Mouse (Mus musculus) thymus, postnatal 10 days (tissue): Measurements from ENCODE around the gene Ldb2.

Experiments used
- DNase-seq, 2 experiments: peaks; one replicate each; pipeline ENCODE4 v3.0.0; 2021; ENCODE audit warnings: low spot score in 2 of 2

Ldb2 gene

DNA sequence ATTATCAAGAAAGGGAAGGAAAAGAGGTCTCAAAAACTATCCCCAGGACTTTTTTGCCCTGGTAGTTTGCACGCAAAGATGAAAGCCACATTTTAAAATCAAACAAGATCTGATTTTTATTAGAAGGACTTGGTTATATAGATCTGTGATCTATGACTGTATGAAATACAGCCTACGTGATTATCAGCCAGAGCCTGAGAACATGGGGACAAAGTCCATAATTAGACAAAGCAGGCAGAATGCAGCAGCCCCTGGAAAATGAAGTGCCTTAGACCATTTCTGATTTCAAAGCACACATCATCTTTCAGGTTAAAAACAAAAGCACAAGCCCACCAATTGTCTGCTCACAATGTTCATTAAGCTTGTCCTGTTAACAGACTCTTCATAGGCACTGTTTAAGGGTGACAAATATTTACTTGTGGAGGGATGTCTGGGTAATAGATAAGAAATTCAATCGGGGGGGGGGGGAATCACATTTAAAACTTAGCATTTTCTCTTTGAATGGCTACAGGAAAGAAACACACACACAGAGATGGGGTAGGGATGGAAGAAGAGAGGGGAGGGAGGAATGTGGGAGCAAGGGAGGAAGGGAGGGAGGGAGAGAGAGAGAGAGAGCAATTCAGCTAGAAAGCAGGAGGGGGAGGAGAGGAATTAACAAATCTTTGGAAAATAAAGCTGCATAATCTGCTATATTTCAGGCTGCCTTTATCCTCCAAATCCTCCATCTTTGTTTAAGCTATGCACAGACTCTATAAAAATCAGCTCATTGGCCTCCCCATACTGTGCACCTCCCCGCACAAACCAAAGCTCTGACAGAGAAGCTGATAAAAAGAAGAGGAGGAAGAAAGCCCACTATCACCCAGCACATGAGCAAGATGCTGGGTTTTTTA, 153.3 kb downstream of the Ldb2 start:
- no peak for DNase-seq

DNA sequence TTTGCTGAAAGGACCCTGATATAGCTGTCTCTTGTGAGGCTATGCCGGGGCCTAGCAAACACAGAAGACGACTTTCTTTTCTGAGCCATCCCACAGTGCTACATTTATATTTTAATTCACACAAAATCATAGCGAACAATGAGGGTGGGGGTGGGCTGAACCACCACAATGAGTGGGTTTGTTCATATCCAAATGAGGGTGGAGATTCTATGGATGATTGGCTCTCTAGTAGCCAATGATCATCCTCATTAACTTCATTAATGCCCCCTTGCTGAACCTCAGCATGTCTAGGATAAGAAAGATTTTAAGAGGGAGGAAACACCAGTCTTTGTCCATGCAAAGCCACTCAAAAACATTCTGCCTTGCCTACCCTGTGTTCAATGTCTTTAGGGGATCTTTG, 156.4 kb downstream of the Ldb2 start:
- no peak for DNase-seq

DNA sequence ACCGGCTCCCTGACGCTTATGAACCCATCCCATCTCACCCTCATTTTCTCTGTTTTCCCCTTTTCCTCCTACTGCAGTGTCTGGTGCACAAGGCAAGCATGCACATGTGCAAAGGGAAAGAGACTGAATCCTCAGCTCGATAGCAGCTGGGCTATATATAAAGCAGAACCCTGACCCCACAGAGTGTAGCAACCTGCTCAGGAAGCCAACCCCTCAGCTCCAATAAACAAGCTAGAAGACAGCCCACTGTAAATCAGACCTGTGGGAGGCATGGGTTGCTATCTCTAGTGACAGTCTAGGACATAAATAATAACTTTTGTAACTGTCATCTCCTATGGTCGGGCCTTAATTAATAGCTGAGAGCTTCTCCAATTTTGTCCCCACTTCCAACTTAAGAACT, 158.4 kb downstream of the Ldb2 start:
- no peak for DNase-seq

DNA sequence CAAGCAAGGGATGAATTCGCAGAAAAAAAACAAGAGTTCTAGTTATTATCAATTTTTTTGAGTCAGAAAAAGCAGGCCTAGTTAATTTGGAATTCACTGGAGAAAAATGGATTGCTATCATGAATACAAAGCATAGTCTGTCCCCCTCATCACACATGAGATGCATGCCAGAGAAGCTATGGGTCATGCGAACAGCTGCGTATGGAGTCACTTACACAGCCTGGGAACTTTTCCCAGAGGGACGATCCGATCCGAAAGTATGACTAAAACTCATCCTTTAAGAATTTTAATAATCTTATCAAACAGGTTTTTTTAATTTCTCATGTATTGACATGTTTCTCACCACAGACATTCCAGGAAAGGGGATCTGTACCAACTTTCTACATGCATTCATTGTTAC, 163.9 kb downstream of the Ldb2 start:
- DNase-seq: no peak

DNA sequence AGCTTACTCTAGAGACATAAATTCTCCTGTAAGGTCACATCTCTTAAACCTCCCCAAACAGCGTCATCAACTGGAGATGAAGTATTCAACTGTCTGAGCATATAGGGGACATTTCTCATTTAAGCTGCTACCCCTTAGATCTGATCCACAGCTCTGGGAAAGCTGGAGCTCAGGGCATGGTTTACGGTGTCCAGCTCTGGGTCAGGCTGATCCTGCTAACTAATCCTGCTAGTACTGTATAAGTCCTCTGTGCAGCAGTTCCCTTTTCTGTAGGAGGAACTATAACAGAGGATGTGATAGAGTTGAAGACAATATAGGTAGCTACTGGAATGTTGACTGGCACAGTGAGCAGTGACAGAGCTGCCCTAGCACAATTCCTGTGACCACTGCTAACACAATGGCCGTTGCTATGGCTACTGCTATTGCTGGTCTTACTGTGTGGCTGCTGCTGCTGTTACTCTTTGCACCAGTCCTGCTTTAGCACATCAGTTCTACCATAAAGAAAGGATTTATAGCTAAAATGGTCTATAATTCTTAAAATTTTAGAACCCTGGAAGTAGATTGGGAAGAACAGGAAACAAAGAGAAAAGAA, 170.3 kb downstream of the Ldb2 start:
- DNase-seq: no peak

DNA sequence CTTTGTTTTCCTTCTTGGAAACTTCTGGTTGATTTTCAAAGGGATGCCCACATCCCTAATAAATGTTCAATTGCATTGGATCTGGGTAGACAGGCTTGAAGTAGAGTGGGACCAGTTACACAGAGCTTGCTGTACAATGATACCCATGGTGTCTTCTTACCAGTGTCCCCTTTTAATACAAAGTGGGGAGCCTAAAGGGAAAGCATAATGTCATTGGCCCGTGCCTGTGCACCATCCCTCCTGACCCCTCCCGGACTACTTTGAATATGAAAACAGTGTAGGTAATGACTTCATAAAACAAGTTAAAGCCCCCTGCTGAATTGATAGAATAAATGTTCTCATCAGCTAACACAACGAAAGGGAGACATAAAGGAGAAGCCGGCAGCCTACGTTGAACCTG, 172.0 kb downstream of the Ldb2 start:
- DNase-seq: no peak

DNA sequence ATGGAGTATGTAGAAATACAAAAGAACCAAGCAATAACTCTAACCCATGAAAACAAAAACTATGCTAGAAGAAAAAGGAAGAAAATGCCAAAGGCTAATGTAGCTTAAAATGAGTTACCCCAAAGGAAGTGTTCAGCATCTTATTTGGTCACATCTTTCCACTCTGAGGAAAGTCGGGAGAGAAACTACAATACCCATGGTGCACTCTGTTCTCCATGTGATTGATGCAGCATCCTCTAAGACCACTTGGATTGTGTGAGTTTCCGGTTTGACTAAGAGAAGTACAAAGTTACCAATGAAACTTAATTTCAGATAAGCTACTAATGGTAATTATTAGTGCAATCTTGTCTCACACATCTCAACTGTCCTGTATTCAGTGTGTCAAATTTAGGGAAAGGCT, 172.6 kb downstream of the Ldb2 start:
- no peak for DNase-seq

DNA sequence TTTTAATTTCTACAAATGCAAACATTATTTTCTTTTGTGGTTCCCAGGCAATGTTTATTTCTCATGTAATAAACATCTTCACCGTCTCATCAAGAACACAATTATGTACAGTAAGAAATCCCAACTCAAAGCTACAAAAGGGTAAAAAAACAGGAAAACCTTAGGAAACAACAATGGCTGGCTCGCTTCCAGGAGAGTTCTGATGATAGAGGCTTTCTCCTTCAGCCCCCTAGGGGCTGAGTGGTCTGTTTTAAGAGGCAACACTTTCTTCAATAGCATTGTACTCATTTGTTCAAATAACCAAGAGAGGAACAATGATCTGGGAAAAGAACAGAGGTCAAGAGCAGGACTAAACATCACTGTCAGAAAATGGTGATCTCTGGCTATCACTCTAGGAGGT, 173.4 kb downstream of the Ldb2 start:
- no peak for DNase-seq

DNA sequence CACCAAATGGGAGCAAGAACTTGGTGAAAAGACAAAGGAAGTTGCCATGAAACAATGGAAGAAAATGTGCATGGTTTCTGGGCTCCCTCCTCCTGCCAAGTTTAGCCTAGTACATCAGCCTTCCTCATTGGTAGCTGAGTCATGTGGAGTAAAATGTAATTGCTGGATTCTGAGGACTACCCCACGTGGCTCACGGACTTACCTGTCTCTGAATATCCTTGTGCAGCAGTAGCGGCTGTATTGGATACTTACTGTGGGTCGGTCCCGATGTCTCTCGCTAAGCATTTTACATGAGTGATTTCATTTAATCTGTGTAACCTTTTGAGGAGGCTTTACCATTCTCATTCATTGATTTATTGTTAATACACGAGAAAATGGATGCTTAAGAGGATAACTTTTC, 183.8 kb downstream of the Ldb2 start:
- no peak for DNase-seq

DNA sequence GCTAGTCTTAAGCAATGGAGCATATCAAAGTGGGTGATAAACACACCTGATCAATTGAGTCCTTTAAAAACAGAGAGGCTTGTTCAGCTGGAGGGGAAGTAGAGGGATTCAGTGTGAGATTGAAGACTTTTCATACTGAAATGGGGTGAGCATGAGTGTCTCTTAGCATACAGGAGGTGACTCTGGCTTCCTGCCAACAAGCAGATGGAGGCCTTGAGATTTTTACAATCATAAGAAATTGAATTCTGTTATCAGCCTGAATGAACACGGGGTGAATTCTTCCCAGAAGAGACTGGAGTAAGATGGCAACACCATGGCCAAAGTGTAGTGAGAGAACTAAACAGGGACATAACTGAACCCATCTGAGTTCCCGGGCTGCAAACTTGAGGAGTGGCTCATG, 190.6 kb downstream of the Ldb2 start:
- DNase-seq: no peak

DNA sequence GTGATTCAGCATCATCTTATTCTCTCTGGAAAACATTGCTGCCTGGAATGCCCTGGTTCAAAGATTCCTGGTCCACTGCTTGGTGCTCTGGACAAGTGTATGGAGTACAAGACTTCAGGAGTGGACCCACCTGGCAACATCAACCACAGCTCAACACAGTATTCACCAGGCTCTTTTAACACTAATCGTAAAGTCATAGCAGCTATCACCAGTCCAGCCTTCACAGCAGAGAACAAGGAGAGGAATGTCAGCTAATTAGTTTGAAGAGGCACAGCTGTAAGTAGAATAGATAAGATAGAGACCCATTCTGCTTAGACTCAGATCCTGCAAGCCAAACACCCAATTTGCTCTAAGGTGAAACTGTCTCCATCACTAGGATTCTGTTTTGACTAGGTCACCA, 198.1 kb downstream of the Ldb2 start:
- no peak for DNase-seq

DNA sequence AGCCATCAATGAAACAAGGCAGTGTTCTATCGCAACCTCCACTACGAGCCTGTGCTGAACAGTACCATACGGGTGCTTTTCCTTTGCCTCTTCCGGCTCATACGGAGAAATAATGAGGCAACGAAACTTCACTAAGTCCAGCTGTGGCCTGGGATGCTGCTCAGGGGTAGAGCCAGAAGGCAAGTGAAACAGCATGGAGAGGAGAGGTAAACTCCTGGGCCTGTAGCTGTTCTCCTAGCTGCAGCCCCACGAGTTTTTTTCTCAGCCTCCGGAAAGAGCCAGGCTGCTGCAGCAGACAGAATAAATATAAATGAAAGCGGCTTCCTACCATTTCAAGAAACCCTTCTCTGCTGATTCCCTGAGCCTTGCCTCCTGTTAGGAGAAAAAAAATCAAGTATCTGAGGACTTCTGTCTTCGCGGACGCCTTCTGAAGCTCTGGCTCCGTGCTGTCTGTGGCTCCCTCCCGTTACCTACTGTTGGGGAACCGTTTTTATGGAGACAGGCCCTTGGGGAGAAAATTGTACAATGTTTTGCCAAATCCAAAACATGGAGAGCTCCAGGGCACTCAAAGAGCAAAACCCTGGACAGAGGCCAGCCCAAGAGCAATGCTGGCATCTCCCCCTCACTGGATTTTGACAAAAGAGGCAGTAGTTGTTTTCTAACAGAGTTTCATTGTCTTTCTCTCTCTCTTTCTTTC, 205.8 kb downstream of the Ldb2 start:
- DNase-seq: no peak

DNA sequence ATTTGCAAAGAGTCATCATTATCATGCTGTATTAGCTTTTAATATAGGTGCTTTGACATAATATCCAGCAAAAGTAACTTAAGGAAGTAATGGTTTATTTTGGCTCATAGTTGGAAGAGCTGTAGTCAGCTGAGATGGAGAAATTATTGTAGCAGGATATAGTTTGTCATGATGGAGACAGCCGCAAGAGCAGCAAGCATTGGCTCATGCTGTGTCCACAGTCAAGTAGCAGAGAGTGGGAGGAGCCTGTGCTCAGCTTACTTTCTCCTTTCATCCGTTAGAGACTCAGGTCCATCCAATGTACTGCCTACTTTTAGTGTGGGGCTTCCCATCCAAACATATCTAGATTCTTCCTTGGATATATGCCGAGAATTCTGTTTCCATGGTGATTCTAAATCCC, 208.7 kb downstream of the Ldb2 start:
- DNase-seq: no peak

DNA sequence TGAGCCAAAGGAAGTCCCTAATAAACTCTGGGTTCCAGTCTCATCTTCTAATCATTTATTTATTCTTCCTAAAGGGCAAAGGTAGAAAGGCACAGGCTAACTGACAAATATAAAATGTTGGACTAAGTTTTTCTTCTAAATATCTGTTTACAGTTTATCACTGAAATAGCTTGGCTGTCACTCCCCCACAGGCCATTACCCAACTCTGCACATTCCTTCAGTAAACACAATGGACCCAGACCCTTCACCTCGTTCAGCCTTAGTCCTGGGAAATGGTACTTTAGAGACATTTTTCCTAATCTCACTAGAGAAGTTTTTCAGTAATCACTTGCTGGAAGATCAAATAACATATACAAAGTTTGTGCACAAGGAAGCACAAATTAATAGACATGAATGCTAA, 210.2 kb downstream of the Ldb2 start:
- DNase-seq: no peak

DNA sequence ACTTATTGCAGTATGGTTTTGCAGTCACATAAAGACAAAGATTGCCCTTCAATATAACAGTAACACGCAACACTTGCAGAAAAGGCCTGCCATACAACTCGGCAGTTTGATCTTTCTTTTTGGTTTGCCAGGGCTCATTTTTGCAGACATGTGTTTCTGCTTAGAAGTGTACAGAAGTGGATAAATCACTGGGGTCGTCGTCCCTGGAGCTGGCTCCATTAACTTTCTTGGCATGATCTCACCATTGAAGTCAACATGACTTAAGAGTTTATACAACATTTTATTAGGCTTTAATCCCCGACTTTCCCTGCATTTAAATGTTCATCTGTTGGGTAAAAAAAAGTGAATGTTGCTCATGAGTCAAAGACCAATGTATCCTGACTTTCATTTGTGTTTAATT, 212.9 kb downstream of the Ldb2 start:
- DNase-seq: no peak

DNA sequence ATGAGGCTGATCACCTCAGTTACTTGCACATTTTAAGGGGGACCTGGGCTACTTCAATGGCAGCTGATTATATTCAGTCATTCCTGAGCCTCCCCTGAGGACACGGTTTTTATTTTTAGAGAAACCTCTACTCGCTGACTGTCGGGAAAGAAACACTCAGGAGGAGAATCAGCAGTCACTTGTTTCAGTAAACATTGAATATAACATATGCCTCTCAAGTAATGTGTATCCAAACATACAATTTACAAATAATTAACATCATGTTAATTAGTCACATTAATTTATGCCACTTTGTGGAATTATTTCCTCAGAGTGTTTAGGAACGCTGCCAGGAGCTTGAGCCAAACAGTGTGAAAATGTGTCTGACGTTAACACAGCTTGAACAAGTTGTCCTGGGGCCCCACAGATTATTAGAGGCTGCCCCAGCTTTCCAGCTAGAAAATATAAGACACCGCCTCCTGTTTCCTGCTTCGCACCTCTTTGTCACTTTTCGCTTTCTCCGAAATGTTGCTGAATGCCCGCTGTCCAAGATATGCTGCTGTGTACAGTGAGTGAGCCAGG, 219.5 kb downstream of the Ldb2 start:
- no peak for DNase-seq

DNA sequence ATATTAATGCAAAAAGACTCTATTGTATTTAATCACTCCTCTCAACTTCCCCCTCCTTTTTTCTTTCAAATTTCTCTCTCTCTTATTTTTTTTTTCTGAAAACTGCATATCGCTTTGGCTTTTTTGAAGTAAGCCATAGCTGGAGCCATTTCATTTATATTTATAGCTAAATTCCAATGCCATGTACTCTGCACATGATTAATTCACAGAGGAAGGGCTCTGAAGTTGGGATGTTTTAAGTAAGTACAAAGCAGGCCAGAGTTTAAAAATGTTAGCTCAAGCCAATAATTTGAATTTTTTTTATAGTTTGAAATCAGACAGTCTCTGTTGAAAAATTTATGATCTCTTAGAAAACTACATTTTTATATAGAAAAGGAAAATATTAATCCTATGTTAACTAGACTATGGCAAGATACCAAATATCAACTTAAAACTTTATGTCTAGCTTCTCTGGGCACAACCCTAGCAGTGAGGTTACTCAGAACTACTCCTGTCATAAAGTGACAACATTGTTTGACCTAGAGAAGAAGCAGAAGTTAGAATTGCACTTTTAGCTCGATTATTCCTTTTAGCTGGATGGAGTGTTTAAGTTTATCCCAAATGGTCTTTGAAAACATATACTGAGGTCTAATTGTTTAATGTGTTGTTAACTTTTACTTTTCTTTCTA, 222.7 kb downstream of the Ldb2 start:
- DNase-seq: no peak

DNA sequence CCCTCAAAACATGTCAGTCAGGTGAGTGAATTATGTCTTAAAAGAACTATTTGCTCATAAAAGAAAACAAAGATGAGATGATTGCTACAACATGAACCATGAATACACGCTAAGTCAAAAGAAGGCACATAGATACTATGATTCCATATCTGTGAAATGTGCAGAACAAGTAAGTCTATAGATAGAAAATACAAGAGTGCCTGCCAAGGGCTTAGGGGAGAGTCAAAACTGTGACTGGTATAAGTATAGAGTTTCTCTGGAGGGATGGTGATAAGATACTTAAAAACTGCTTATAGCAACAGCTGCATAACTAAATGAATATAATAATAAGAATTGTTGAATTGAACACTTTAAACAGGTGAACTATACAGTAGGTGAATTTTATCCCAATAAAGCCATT, 224.8 kb downstream of the Ldb2 start:
- no peak for DNase-seq

DNA sequence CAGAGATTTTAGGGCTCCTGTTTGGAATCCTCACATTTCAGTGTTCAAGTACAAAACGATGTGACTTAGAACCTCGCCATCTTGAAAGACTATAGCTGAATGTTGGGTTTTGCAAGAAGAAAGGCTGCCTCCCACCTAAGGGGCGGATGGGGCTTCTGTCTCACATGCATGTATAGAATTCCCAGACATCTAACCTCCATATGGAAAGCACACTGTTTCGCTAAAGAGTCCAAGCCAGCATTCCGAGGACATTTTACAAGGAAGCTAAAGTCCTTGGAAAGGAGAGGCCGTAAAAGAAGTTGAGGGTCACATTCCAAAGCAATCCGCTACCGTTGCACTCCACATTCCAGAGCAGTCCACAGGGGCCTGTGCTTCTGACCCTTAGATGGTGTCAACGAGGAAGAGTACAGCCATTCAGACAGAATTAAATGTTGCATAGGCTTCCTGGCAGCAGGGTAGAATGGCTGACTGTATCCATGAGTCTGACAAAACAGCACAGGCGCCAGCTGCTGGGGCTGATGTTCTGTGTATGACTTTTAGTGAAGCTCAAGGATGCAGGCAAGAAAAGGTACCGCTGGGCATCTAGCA, 245.6 kb downstream of the Ldb2 start:
- DNase-seq: no peak

DNA sequence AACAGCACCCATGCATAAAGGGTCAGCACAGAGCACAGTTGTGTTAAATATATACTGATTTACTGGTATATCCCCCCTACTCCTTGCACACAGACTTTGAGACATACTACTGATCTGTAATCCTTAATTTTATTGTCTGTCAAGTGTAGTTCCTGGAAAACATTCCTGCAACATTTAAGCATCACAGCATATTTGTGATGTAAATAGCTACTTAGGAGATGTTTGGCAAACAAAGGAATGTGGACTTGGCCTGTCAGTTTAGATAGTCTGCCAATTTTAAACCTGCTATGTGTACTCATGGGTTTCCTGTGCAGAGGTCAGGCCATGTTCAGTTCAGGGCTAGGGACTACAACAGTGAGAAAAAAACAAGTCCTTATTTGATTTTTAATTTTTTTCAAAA, 246.3 kb downstream of the Ldb2 start:
- no peak for DNase-seq

DNA sequence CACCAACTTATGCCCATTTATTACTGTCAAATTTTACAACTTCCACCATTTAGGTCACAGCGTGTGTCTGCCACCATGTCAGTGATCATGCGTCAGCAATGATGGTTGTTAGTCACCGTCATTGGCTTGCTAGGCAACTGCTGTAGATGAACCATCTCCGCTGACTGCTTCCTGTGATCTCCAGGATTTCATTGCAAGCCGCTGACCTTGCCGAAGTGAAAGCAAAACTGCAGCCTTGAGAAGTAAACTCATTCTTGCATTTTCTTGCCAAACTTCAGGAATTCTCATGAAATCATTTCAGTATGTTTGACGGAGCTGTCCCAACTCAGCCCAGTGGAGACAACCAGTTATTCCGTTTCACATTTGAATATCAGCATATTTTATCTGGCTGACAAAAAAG, 247.4 kb downstream of the Ldb2 start:
- no peak for DNase-seq

DNA sequence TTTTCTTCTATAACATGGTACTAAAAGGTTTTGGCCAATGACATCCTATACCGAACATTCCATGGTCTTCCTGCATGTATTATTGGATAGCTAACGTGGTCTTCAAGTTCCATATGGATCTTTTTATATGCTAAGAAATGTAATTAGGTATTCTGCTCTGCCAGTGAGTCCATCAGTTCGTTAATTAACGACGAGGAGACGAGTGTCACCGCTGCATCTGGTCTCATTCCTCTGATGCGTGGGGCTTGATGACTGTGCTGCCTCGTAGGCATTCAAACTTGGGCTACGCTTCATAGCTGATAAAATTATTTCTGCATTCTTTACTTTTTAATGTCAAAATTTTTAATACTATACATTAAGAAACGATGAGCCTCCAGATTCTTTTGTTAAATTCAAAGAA, 251.0 kb downstream of the Ldb2 start:
- no peak for DNase-seq
